In genomic region chr14:93240263-93240662, GRCm38 (mm10) we compare ENCODE assay signal across 14 mouse cellular contexts.
"Had no signal": no experiment of that assay in that cellular context is flagged by ENCODE, and none has a peak within 500 bp of the region (broad histone marks: within the 10 kb centered on the region; RNA-seq: fewer than 3 reads in every experiment).

No protein-coding gene starts in this region.

- H3K36me3 ChIP-seq: neural tube, embryonic 15.5 days; stomach, embryonic 15.5 days had no signal

- DNase-seq: retina, postnatal 1 day; right cerebral cortex, adult 18-20 months; right cerebral cortex, postnatal 14 days; right cerebral cortex, postnatal 25 days; right cerebral cortex, postnatal 4 days; spleen, adult 18-20 months; thymus, adult 18-20 months; thymus, adult 2 months; thymus, postnatal 14 days; thymus, postnatal 25 days; thymus, postnatal 36 days; thymus, postnatal 4 days had no signal

- H3K27me3 ChIP-seq: neural tube, embryonic 15.5 days; stomach, embryonic 15.5 days had no signal

- H3K4me3 ChIP-seq: neural tube, embryonic 15.5 days; stomach, embryonic 15.5 days had no signal
